Mouse (Mus musculus): ENCODE measurements around the gene Ptgfr.

Gene Ptgfr

DNA sequence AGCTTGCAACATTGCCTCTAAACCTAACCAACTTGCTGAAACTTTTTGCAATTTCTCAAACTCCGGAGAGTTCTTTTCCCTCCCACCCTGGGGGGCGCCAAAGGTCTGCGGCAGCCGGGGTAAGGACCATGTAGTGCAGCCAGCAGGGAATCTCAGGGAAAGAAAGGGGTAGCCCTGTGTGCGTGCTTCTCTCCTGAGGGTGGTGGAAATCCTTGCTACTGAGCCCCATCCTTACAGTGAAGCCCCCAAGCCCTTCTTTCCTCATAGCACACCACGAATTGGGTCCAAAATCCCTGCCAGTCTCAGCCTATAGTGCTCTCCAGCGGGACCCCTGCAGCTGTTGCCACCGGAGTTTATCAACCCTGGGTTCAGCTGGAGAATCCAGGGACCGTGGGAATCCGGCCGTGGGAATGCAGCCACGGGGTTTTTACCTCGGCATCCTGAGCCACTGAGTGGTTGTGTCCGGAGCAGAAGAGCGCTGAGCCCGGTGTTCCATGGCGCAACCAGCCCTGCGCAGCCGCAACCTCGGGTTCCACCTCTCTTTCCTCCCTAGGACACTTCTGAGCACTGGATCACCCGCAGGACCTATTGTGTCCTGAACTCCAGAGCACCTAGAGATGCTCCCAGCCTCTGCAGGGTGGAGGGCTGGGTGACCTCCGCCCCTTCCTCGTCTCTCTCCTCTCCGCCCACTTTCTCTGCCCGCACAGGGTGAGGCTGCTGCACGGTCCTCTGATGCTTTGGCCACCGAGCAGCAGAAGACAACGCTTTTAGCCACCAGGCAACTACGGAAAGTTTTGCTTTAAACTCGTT lies at the start of gene Ptgfr:
TSS of gene Ptgfr (minus strand) at position 760 of the 810 bp plus-strand sequence.
- DNase-seq = no peak

DNA sequence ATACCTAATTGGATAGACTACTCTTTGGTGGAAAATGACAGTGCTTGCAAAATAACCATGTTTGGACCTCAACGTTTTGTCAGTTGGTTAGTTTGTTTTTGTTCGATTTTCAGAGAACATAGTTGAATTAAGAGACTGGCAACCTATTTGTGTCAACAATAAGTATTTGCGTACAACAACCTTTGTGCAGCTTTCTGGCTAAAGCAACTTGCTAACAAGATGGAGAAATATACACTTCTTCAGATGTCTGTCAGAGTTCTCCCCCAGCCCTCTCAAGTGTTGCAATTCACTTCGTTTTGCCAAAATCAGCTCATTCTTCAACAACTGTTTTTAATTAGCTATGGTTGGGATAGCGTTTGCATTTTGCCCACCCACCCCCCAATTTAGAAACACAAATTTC lies 46.5 kb upstream of the Ptgfr start:
- no peak for DNase-seq

DNA sequence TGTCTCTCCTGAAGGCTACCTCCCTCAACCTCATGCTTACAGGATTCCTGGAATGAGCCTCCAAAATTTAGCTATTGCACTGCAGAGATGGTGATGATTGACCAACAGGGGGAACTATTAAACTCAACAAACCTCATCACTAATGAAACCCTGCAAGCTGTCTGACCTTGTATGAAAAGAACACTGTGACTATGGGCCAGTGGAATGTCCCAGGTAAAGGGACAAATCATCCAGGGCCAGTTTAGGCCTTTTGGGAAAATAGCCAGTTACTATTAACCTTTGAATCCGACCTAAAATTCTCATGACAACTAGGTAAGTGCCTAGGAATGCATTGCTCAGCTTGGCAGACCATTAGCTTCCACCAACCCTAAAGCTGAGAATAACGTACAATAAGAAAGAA lies 42.6 kb upstream of the Ptgfr start:
- no peak for DNase-seq

DNA sequence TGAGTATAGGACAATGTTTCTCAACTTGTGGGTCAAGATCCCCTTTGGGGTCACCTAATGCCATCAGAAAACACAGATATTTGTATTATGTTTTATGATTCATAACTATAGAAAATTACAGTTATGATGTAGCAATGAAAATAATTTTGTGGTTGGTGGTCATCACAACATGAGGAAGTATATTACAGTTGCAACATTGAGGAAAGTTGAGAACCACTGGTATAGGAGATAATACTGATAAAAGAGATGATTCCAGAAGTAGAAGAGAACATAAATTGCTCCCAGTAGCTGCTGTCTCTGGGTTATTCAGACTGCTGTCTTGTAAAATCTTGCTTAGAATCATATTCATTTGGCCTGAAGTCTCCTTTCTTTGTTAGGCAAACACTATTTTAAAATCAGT lies 31.5 kb upstream of the Ptgfr start:
- DNase-seq = no peak

DNA sequence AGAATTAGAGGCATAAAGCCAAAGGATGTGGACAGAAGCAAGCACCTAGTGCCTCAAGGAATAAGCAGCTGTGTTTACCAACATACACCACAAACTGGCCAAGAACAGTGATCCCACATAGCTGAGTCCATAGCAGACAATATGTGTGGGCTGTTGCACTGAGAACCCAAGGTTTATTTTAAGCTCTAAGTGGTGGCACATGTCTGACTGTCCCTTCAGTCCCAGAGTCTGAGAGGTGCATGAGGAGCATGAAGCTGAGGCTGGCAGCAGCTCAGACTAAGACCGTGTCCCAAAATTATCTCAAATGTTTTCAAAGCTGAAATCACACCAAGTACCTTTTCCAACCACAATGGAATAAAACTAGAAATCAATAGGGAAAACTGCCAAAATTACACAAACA lies 13.9 kb upstream of the Ptgfr start:
- no peak for DNase-seq

DNA sequence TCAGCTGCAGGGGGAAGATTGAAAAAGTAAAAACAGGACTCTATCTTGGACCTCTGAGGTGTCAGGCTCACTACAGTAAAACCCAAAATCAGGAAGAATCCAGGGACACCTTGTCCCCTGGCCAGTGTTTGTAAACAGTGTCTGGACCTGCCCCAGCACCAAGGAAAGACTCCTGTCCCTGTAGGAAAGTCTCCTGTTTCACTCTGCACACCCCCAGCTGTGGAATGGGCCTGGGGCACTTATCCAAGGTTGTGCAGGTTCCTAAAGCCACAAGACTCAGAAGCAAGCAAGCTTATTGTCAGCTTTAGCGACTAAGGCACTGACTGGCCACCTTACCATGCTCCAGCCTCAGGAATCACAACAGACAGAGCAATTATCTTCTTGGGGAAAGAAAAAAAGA lies 13.2 kb upstream of the Ptgfr start:
- no peak for DNase-seq

DNA sequence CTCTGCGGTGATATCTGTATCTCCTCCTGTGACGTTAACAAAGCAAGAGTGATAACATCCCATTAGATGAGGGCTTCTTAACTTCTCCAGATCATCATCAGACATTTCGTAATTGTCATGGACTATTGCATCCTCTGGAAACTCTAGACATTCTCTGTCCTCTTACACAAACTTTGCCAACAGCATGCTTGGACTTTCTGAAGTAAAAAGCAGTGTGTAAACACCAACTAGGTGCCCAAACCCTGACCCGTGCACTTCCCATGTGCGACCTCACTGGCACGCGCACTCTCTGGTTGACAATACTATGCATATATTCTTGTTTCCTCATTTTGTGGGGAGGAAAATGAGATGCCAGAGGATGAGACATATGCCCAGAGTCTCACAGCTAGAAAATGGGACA lies 8.9 kb upstream of the Ptgfr start:
- DNase-seq = no peak

DNA sequence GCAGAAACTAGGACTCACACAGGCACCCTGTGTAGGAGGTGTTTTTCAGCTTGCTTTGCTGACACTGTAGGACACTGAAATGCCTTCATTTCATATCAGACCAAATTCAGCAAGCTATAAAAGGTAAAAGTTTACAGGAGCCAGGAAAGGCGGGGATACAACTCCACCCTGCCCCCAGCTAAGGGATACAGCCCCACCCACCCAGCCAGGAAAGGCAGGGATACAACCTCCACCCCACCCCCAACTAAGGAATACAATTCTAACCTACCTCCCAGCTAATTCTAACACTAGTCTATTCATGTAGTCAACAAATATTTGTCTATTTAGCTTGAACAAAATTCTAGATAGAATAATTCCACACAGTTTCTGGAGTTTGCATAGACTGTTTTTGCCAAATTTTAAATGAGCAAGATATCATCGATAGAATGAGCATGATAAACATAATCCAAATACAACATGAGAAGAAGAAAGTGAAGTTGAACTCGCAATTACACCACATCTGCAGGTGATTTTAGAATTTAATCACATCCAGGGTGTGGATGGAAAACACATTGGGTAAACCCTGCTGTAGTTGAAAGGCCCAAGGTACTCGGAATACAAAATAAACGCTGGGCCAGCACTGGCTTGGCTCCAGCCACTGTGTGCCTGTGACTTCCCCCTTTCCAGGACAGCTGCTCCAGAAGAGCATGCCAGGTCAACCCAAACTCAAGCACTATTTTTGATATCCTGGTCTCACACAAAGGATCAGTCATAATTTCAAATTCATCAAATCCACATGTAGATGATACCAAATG lies 7.1 kb upstream of the Ptgfr start:
- DNase-seq = no peak

DNA sequence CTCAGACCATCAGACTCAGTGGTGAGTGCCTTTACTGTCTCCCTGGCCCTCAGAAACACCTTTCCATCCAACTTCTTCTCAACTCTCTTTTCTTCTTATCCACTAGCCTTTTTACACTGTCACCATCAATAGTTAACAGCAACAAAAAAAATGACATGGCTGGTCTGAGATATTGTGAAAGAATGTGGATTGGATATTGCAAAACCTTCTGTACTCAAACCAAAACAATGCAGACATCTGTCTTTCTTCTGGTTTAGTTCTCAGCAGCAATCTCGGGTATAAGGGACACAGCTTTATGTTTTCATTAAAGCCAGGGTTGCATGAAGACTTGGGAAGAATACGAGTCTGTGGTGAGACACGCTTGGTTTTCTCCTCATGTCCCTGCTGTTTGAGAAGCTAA lies 3.3 kb upstream of the Ptgfr start:
- DNase-seq = no peak

DNA sequence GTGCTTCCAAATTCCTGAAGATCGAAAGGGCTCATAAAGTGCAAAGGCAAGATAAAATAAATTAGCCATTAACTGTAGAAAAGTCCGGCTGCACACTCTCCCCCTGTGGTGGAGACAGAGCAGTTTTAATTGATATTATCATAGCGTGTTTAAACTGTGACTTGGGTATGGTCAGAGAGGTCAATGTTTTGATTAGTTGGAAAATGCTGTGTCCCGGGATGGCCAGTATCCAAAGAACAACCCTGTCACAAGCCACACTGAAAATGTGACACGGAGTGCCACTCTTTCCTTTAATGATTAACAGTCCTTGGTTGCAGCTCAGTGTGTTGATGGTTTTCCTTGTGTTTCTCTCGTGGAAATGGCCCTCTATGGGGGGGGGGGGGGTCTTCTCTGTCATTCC lies 942 bp upstream of the Ptgfr start:
- DNase-seq = no peak

DNA sequence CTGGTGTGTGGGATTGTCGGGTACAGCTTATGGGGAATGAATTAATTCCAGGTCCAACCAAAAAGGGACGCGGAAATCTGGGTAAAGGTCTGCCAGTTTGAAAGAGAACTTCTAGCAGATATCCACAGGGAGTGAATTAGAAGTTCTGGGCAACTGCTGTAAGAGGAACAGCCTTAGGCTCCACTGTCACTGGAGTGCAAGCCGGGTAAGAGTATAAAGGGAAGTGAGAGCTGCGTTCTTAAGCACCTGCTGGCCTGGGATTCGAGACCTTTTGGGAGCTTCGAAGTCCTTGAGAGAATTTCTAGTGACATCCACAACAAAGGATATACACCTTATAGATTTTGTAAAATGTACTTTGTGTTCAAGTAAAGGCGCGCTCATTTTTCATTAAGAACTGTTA lies 319 bp upstream of the Ptgfr start:
- no peak for DNase-seq

DNA sequence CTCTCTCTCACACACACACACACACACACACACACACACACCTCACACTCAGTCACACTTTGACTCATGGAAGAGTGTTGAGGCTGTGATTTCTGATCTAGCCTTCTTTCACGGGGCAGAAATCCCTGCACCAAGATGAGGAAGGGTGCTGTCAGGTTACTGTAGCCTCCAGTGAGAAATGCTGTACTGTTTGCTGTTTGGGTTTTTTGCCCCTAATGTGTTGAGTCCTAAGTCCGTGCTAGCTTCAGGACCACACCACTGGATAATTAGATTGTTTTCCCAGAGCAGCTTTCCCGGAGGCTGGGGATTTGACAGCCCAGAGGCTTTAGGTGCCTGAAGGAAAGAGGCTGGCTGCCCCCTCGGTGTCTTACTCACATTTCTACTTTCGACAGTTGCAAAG lies 979 bp downstream of the Ptgfr start:
- DNase-seq = no peak

DNA sequence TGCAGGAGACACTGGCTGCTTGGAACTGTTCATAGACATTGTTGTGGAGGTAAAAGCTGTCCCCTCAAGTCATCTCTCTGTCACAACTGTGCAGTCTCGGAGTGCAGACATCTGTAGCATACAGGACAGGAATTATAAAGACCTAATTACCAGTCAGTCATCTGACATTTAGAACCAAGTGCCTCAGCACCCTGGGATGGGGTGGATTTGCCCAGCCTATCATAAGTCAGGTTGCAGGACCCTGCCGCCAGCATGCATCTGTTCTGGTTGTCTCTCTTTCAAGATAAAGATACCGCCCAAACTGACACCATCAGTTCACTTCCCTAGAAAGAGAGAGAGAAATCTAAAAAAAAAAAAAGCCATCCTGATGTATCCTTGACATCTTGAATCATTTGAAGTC lies 1.6 kb downstream of the Ptgfr start:
- DNase-seq = no peak

DNA sequence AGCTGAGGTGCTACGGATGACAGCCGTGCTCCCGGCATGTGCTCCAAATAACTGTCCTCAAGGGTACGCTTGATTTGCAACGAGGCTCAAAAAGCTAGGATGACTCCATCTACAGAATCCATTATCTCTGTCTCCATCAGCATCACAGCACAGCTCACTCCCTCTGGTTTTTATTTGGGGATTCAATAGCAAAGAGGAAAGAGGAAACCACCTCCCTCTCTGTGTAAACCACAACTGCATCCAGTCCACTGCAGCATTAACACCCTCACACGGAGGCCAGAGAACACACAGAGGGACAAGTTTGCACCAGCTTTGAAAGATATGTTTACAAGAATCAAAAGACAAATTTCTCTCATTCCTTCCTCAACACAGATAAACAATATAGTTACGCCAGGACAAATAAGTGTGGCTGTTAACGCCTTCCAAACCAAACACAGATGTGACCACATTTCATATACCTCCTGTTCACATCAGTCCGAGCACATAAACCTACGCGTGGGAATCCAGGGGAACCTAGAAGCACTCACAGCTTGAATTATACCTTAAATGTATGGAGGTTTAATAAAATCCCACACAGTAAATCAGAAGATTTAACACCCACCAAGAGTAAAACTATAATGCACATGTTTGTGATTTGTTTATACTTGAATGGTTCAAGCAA lies 9.3 kb downstream of the Ptgfr start:
- DNase-seq = no peak

DNA sequence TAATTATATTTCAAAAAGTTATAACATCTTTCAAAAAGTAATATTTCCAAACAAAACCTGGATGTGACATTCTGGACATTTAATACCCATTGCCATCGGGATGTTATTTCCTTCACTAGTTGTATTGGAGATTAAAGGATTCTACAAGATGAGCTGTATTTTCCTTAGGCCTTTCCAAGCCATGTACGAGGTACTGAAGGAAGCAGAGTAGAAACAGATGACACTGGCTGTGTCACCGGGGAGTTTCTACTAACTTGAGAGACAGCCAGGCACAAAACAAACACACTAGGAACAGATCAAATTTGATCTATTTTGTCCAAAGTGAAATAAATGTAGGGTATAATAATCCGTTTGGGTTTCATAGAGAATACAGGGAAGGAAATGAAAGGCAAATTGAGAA lies 17.6 kb downstream of the Ptgfr start:
- no peak for DNase-seq

DNA sequence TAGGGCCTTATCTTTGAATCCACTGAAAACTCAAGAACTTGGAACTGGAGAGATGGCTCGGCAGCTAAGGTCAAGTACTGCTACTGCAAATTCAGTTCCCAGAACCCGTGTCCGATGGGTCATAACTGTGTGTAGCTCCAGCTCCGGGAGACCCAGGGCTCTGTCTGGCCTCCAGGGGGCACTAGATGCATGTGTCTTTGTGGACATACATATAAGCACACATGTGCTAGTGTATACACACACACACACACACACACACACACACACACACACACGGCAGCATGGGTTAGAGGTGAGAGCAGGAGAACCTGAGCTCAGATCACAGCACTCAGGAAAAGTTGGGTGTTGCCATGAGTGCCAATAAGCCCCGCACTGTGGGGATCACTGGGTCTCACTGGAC lies 19.2 kb downstream of the Ptgfr start:
- no peak for DNase-seq

DNA sequence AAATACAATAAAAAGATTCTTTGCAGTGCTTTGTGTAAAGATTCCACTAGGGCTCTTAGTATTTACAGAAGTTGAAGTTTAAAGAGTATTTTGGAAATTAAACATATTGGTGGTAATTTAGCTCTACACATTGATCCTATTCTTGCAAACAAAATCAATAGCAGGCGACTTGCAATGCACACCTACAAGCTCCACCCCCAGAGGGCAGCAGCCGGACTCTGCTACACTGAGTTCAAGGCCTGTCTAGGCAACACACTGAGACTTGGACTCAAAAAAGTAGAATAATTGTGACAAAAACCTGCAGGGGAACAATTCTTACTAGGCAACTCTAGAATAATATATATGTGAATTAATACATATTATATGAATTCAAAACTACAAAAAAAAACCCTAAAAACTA lies 28.8 kb downstream of the Ptgfr start:
- no peak for DNase-seq

DNA sequence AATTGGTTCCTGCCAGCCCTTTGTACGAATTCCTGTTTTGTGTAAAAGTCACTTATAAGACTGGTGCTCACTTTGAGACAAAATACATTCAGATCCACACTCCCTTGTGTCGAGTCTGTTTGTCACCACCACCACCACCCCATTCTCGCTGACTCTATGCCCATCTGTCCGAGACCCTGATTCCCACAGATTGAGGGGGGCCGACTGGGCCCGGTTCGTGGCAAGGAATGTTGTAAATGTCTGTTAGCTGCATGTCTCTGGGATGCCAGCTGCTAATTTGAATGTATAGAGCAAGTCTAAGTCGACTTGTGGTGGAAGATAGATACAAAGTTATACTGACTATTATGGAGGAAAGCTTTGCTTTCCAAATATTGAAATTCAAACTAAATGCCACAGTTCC lies 48.8 kb downstream of the Ptgfr start:
- no peak for DNase-seq

DNA sequence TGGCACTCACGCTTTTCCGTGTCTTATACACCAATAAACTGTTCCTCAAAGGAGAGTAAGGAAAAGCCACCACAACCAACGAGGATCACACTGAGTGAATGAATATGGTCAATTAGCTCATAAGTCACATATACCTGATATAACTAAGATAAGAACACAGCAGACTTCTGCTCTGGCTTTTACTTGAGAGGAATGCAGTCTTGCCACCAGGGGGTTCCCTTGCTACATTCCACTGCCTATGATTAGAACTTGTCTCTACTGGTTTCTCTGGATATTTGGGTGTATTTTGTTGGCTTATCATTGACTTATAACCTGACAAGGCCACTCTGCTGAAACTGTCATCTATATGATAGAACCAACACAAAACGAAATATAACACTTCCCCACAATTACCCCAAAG lies 62.3 kb downstream of the Ptgfr start:
- DNase-seq = peak; percentile 8

DNA sequence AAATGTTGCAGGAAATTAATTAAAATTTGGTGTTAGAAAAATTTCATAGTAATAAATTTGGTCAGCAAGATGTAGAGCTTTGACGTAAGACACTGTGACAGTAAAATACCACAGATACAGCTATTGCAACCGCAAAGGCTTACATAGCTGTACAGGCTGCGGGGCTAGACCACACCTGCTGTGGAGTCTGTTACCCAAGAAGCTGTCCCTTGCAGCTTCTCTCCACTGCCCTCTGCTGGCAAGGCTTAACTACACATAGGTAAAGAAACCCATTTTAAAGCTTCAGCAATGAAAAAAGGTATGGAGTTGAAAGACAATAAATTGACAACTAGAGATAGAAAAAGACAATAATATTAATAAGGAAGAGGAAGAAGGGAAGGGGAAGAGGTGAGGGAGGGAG lies 66.4 kb downstream of the Ptgfr start:
- peak; percentile 26 for DNase-seq

DNA sequence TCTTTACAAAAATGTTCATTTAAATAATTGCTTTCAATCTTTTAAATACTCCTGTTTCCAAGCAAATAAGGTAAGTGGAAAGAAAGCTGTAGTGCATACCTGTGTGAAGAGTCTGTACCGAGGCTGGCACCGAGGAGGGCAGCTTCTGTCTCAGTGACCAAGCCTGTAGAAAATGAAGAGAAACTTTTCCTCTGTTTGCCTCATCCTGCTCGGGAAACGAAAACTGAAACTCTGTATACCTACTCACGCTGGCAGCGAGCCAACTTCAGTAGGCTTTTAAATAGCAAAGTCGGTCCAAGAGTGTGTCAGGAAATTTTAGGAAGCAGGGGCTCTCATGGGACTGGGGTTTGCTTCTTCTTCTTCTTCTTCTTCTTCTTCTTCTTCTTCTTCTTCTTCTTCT lies 87.7 kb downstream of the Ptgfr start, which contains the start of gene Ifi44:
TSS of gene Ifi44 (minus strand) at position 224 of the 400 bp plus-strand sequence.
- DNase-seq = no peak

DNA sequence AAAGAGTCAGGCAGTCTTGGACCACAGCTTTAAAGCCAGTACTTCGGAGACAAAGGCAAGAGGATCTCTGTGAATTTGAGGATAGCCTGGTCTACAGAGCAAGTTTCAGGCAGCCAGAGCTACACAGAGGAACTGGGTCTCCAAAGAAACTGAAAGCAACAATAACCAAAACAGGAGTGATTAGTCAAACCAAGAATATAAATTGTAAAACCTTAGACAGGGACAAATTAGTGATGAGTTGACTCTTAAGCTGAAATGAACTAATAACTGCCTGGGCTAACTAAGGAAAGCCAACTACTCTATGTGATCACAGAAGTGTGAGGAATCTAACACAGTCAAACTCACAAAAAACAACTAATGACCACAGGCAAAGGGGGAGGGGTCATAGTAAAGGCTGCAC lies 88.9 kb downstream of the Ptgfr start:
- no peak for DNase-seq
